Mouse (Mus musculus): ENCODE measurements around the gene Col5a1. TPM values are rescaled to one million over a fixed set of nuclear protein-coding genes. Genes with fewer than 3 reads are reported as not detected.

Col5a1 gene
- polyA plus RNA-seq, 1 experiment from 2014 or later: 33.2 TPM

GRCm38 (mm10) chr2:27954924-27955323 is 68.7 kb downstream of the Col5a1 start:
- no peaks in the 10 kb centered on the region for H3K9me3 ChIP-seq (replicated peaks; ENCODE audit: low read length)
- TF ChIP-seq CTCF (IDR thresholded peaks at IDR 0.05; ENCODE audit: low read depth): no peak
- H3K9ac ChIP-seq (ENCODE audit: low read depth, low read length): no peak overlapping the region
- H3K36me3 ChIP-seq (ENCODE audit: insufficient read depth, low read length): no peaks in the 10 kb centered on the region; the same call in 1 of the 2 replicates
- H3K4me1 ChIP-seq (replicated peaks; ENCODE audit: insufficient read depth, low read length): peaks cover 5% of the 10 kb centered on the region; the same call in 1 of the 2 replicates
- 24% methylated on average over 3 of the region's 3 CpGs for WGBS
- no peak overlapping the region for H3K27ac ChIP-seq
- no peaks in the 10 kb centered on the region for H3K27me3 ChIP-seq (ENCODE audit: insufficient read depth, low read length)
- DNase-seq (ENCODE audit: low spot score) (peak; percentile 72), ATAC-seq (replicated peaks; ENCODE audit: low FRiP score, low read depth) (no peak)
- no peak overlapping the region for H3K4me2 ChIP-seq (ENCODE audit: low read length)
- H3K4me3 ChIP-seq (replicated peaks; ENCODE audit: low read depth, low read length): no peak overlapping the region

GRCm38 (mm10) chr2:27956751-27957150 is 70.5 kb downstream of the Col5a1 start:
- ATAC-seq (replicated peaks; ENCODE audit: low FRiP score, low read depth): no peak
- H3K9me3 ChIP-seq (replicated peaks; ENCODE audit: low read length): no peaks in the 10 kb centered on the region
- no peak overlapping the region for H3K9ac ChIP-seq (ENCODE audit: low read depth, low read length)
- no peaks in the 10 kb centered on the region for H3K36me3 ChIP-seq (ENCODE audit: insufficient read depth, low read length)
- H3K4me1 ChIP-seq (replicated peaks; ENCODE audit: insufficient read depth, low read length): peaks cover 5% of the 10 kb centered on the region; the same call in 1 of the 2 replicates
- no peak overlapping the region for H3K4me3 ChIP-seq (replicated peaks; ENCODE audit: low read depth, low read length)
- H3K27ac ChIP-seq: no peak overlapping the region
- no peak overlapping the region for H3K4me2 ChIP-seq (ENCODE audit: low read length)
- DNase-seq (ENCODE audit: low spot score): peak; percentile 42
- WGBS: 44% methylated on average over 7 of the region's 7 CpGs
- no peak for TF ChIP-seq CTCF (IDR thresholded peaks at IDR 0.05; ENCODE audit: low read depth)
- H3K27me3 ChIP-seq (ENCODE audit: insufficient read depth, low read length): no peaks in the 10 kb centered on the region

- no peak for ATAC-seq (replicated peaks; ENCODE audit: low FRiP score, low read depth)
- WGBS: 30% methylated on average over 5 of the region's 5 CpGs
- no peak for TF ChIP-seq CTCF (IDR thresholded peaks at IDR 0.05; ENCODE audit: low read depth)
These were observed 71.0 kb downstream of the Col5a1 start for GRCm38 (mm10) chr2:27957184-27957583.

GRCm38 (mm10) chr2:27959275-27959674 is 73.0 kb downstream of the Col5a1 start:
- H3K36me3 ChIP-seq (ENCODE audit: insufficient read depth, low read length): no peaks in the 10 kb centered on the region

More at GRCm38 (mm10) chr2:27957184-27957583, 71.0 kb downstream of the Col5a1 start:
- H3K9me3 ChIP-seq (replicated peaks; ENCODE audit: low read length): no peaks in the 10 kb centered on the region
- peak; percentile 32 for DNase-seq (ENCODE audit: low spot score)
- H3K36me3 ChIP-seq (ENCODE audit: insufficient read depth, low read length): no peaks in the 10 kb centered on the region
- H3K27ac ChIP-seq: no peak overlapping the region
- no peaks in the 10 kb centered on the region for H3K27me3 ChIP-seq (ENCODE audit: insufficient read depth, low read length)
- no peak overlapping the region for H3K9ac ChIP-seq (ENCODE audit: low read depth, low read length)
- no peak overlapping the region for H3K4me2 ChIP-seq (ENCODE audit: low read length)
- H3K4me3 ChIP-seq (replicated peaks; ENCODE audit: low read depth, low read length): no peak overlapping the region
- H3K4me1 ChIP-seq (replicated peaks; ENCODE audit: insufficient read depth, low read length): peaks cover 5% of the 10 kb centered on the region; the same call in 1 of the 2 replicates

GRCm38 (mm10) chr2:27961190-27961589 is 75.0 kb downstream of the Col5a1 start:
- Histone ChIP-seq H3K27ac (no peak overlapping the region), H3K4me3 (replicated peaks; ENCODE audit: low read depth, low read length) (no peak overlapping the region), H3K36me3 (ENCODE audit: insufficient read depth, low read length) (0 out of 2 replicates have a peak, but pooled peaks cover 3% of the 10 kb centered on the region), H3K4me2 (ENCODE audit: low read length) (no peak overlapping the region), H3K9me3 (replicated peaks; ENCODE audit: low read length) (no peaks in the 10 kb centered on the region), H3K4me1 (replicated peaks; ENCODE audit: insufficient read depth, low read length) (0 out of 2 replicates have a peak, but pooled peaks cover 5% of the 10 kb centered on the region), H3K27me3 (ENCODE audit: insufficient read depth, low read length) (no peaks in the 10 kb centered on the region), H3K9ac (ENCODE audit: low read depth, low read length) (no peak overlapping the region)
- no peak for DNase-seq (ENCODE audit: low spot score)
- TF ChIP-seq CTCF (IDR thresholded peaks at IDR 0.05; ENCODE audit: low read depth): no peak
- 93% methylated on average over 2 of the region's 2 CpGs for WGBS
- no peak for ATAC-seq (replicated peaks; ENCODE audit: low FRiP score, low read depth)

More at GRCm38 (mm10) chr2:27959275-27959674, 73.0 kb downstream of the Col5a1 start:
- Histone ChIP-seq H3K27me3 (ENCODE audit: insufficient read depth, low read length) (no peaks in the 10 kb centered on the region), H3K4me3 (replicated peaks; ENCODE audit: low read depth, low read length) (no peak overlapping the region), H3K9ac (ENCODE audit: low read depth, low read length) (no peak overlapping the region), H3K4me2 (ENCODE audit: low read length) (no peak overlapping the region), H3K4me1 (replicated peaks; ENCODE audit: insufficient read depth, low read length) (peaks cover 5% of the 10 kb centered on the region; the same call in 1 of the 2 replicates), H3K27ac (no peak overlapping the region), H3K9me3 (replicated peaks; ENCODE audit: low read length) (no peaks in the 10 kb centered on the region)
- 63% methylated on average over 6 of the region's 6 CpGs for WGBS
- no peak for DNase-seq (ENCODE audit: low spot score)
- ATAC-seq (replicated peaks; ENCODE audit: low FRiP score, low read depth): peak; percentile 63; the same call in 1 of the 2 replicates
- peak; percentile 42; the same call in 1 of the 2 replicates for TF ChIP-seq CTCF (IDR thresholded peaks at IDR 0.05; ENCODE audit: low read depth)

GRCm38 (mm10) chr2:27962406-27962805 is 76.2 kb downstream of the Col5a1 start:
- no peak overlapping the region for H3K27ac ChIP-seq
- no peaks in the 10 kb centered on the region for H3K27me3 ChIP-seq (ENCODE audit: insufficient read depth, low read length)
- H3K4me3 ChIP-seq (replicated peaks; ENCODE audit: low read depth, low read length): no peak overlapping the region
- H3K9ac ChIP-seq (ENCODE audit: low read depth, low read length): no peak overlapping the region
- H3K9me3 ChIP-seq (replicated peaks; ENCODE audit: low read length): no peaks in the 10 kb centered on the region
- ATAC-seq (replicated peaks; ENCODE audit: low FRiP score, low read depth) (no peak), DNase-seq (ENCODE audit: low spot score) (no peak)
- no peak overlapping the region for H3K4me2 ChIP-seq (ENCODE audit: low read length)
- 73% methylated on average over 3 of the region's 3 CpGs for WGBS
- 0 out of 2 replicates have a peak, but pooled peaks cover under 1% of the 10 kb centered on the region for H3K4me1 ChIP-seq (replicated peaks; ENCODE audit: insufficient read depth, low read length)
- no peak for TF ChIP-seq CTCF (IDR thresholded peaks at IDR 0.05; ENCODE audit: low read depth)
- 0 out of 2 replicates have a peak, but pooled peaks cover 3% of the 10 kb centered on the region for H3K36me3 ChIP-seq (ENCODE audit: insufficient read depth, low read length)

All from kidney, postnatal 0 days (tissue).